ENCODE assay signal across 12 mouse cellular contexts in the genomic region with DNA sequence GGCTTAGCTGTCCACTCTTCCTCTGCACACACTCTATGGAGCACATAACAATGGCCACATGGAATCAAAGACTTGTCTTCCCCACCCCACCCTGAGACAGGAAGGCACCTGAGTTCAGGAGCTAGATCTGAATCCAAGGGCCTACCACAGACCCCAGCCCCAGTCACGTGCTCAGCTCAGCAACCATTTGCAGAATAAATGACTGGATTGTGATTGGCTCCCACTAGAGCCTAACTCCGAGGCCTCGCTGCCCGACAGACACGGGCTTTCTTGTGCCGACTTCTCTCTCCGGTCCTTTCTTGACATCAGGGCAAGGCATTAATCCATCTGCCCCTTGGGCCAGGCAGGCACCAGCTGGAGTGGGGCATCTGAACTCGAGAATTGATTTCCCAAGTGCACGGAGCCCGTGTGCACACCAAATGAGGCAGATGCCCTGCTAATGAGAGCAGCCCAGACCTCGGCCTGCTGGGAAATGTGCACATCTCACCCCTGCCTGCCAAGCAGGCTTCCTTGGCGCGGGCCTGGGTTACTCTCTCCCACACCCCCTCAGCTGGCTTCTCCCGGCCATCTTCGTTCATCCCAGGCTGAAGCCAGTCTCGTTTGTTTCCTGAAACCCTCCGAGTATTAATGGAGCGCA.
DNase-seq lines count a peak whose midpoint lies in the region; ATAC-seq and TF ChIP-seq lines count a peak whose summit lies in the region.
"Had no signal": no experiment of that assay in that cellular context is flagged by ENCODE, and none has a peak within 500 bp of the region (broad histone marks: within the 10 kb centered on the region; RNA-seq: fewer than 3 reads in every experiment).

No protein-coding gene starts in this region.

- H3K4me2 ChIP-seq in intestine, embryonic 14.5 days (ENCODE audit: low read length), result no peak overlapping the region
- no peak overlapping the region for H3K4me2 ChIP-seq in intestine, postnatal 0 days (replicated peaks; ENCODE audit: low read depth)

- no peaks in the 10 kb centered on the region for H3K27me3 ChIP-seq in intestine, embryonic 14.5 days (replicated peaks; ENCODE audit: control insufficient read depth, insufficient read depth, low read length)
- H3K27me3 ChIP-seq in intestine, postnatal 0 days (replicated peaks; ENCODE audit: control insufficient read depth, insufficient read depth, low read length), result no peaks in the 10 kb centered on the region
- no peaks in the 10 kb centered on the region for H3K27me3 ChIP-seq in forebrain, embryonic 10.5 days (ENCODE audit: poor library complexity, severe bottlenecking)
- no peaks in the 10 kb centered on the region for H3K27me3 ChIP-seq in limb, embryonic 10.5 days (ENCODE audit: low read depth, poor library complexity, severe bottlenecking)

- 66% methylated on average over 18 of the region's 18 CpGs for WGBS in intestine, embryonic 14.5 days
- 81% methylated on average over 18 of the region's 18 CpGs for WGBS in intestine, postnatal 0 days
- WGBS in forebrain, embryonic 10.5 days, result 86% methylated on average over 18 of the region's 18 CpGs
- 81% methylated on average over 18 of the region's 18 CpGs for WGBS in limb, embryonic 10.5 days

- H3K4me3 ChIP-seq in intestine, embryonic 14.5 days (ENCODE audit: low read depth, low read length), result no peak overlapping the region
- H3K4me3 ChIP-seq in intestine, postnatal 0 days (ENCODE audit: low read depth, low read length), result no peak overlapping the region
- H3K4me3 ChIP-seq in forebrain, embryonic 10.5 days, result no peak overlapping the region
- H3K4me3 ChIP-seq in limb, embryonic 10.5 days, result no peak overlapping the region
- H3K4me3 ChIP-seq: heart, embryonic 10.5 days had no signal

- no peak overlapping the region for H3K9ac ChIP-seq in intestine, embryonic 14.5 days (ENCODE audit: low read length)
- H3K9ac ChIP-seq in intestine, postnatal 0 days (ENCODE audit: low read depth, low read length), result no peak overlapping the region

- no peak for ATAC-seq in intestine, embryonic 14.5 days (replicated peaks; ENCODE audit: low FRiP score, low TSS enrichment, low read depth)
- ATAC-seq in intestine, postnatal 0 days, result no peak
- ATAC-seq in megakaryocyte, adult 5-6 weeks (ENCODE audit: poor library complexity, severe bottlenecking), result no peak
- ATAC-seq: CD4-positive, CD25-positive, alpha-beta regulatory T cell, adult 4 months had no signal

- no peaks in the 10 kb centered on the region for H3K36me3 ChIP-seq in intestine, embryonic 14.5 days (ENCODE audit: control insufficient read depth, insufficient read depth, low read length)
- no peaks in the 10 kb centered on the region for H3K36me3 ChIP-seq in intestine, postnatal 0 days (ENCODE audit: control insufficient read depth, insufficient read depth)
- no peaks in the 10 kb centered on the region for H3K36me3 ChIP-seq in forebrain, embryonic 10.5 days (replicated peaks)
- H3K36me3 ChIP-seq in limb, embryonic 10.5 days, result no peaks in the 10 kb centered on the region
- H3K36me3 ChIP-seq: heart, embryonic 10.5 days had no signal

- H3K4me1 ChIP-seq in intestine, embryonic 14.5 days (replicated peaks; ENCODE audit: control insufficient read depth, insufficient read depth, low read length), result no peaks in the 10 kb centered on the region; the same call in 1 of the 2 replicates
- no peaks in the 10 kb centered on the region for H3K4me1 ChIP-seq in intestine, postnatal 0 days (replicated peaks; ENCODE audit: control insufficient read depth, insufficient read depth, low read length)
- peaks cover 12% of the 10 kb centered on the region for H3K4me1 ChIP-seq in forebrain, embryonic 10.5 days
- H3K4me1 ChIP-seq in limb, embryonic 10.5 days, result peaks cover 15% of the 10 kb centered on the region
- H3K4me1 ChIP-seq: heart, embryonic 10.5 days had no signal

- H3K9me3 ChIP-seq in intestine, embryonic 14.5 days (ENCODE audit: control insufficient read depth, low read length), result no peaks in the 10 kb centered on the region
- H3K9me3 ChIP-seq in intestine, postnatal 0 days (ENCODE audit: control insufficient read depth), result no peaks in the 10 kb centered on the region
- H3K9me3 ChIP-seq in forebrain, embryonic 10.5 days, result no peaks in the 10 kb centered on the region
- H3K9me3 ChIP-seq in limb, embryonic 10.5 days (replicated peaks), result no peaks in the 10 kb centered on the region
- H3K9me3 ChIP-seq: heart, embryonic 10.5 days had no signal

- H3K27ac ChIP-seq in intestine, embryonic 14.5 days (ENCODE audit: low read depth), result peak overlapping the region; percentile 43; the same call in 1 of the 2 replicates
- H3K27ac ChIP-seq in intestine, postnatal 0 days (ENCODE audit: low read depth, low read length), result no peak overlapping the region
- H3K27ac ChIP-seq in forebrain, embryonic 10.5 days, result peak overlapping the region; percentile 56; the same call in 1 of the 2 replicates
- H3K27ac ChIP-seq in limb, embryonic 10.5 days, result peak overlapping the region; percentile 17; the same call in 1 of the 2 replicates
- H3K27ac ChIP-seq: heart, embryonic 10.5 days had no signal

- no peak for DNase-seq in intestine, embryonic 14.5 days (ENCODE audit: low spot score)
- DNase-seq in forebrain, embryonic 10.5 days (ENCODE audit: extremely low spot score, low spot score), result no peak
- no peak for DNase-seq in limb, embryonic 10.5 days (ENCODE audit: low spot score)
- DNase-seq in retina, embryonic 14.5 days (ENCODE audit: low spot score), result peak; percentile 54
- no peak for DNase-seq in heart, postnatal 4 days
- no peak for DNase-seq in right cerebral cortex, postnatal 14 days
- DNase-seq: adrenal gland, postnatal 10 days; layer of hippocampus, adult 9-11 months had no signal

- no peak for TF ChIP-seq CTCF in intestine, postnatal 0 days (IDR thresholded peaks at IDR 0.05; ENCODE audit: low read depth)
